Mouse (Mus musculus): ENCODE data around the gene Etnk2. TPM values are rescaled to one million over a fixed set of nuclear protein-coding genes. Genes with fewer than 3 reads are reported as not detected.

The Etnk2 gene
- polyA plus RNA-seq, 1 experiment = 33.7 TPM

GRCm38 (mm10) chr1:133408880-133409516 lies 45.6 kb downstream of the Etnk2 start:
- no peaks in the 10 kb centered on the region for H3K27me3 ChIP-seq (ENCODE audit: control insufficient read depth, insufficient read depth, low read length)
- no peak overlapping the region for H3K27ac ChIP-seq (ENCODE audit: control insufficient read depth, insufficient read depth, low read depth, low read length)
- TF ChIP-seq CTCF (IDR thresholded peaks at IDR 0.05; ENCODE audit: control insufficient read depth, insufficient read depth, insufficient replicate concordance, low read depth, low read length) (no peak), POLR2A (IDR thresholded peaks at IDR 0.05; ENCODE audit: control insufficient read depth, low read depth, low read length) (no peak)
- no peaks in the 10 kb centered on the region; the same call in 1 of the 2 replicates for H3K4me1 ChIP-seq (ENCODE audit: control insufficient read depth, insufficient read depth, low read length)
- no peaks in the 10 kb centered on the region for H3K36me3 ChIP-seq (ENCODE audit: control insufficient read depth, insufficient read depth, low read length)
- no peak overlapping the region for H3K4me3 ChIP-seq (ENCODE audit: control insufficient read depth, low read depth, low read length)

- TF ChIP-seq POLR2A (IDR thresholded peaks at IDR 0.05; ENCODE audit: control insufficient read depth, low read depth, low read length) (no peak), CTCF (IDR thresholded peaks at IDR 0.05; ENCODE audit: control insufficient read depth, insufficient read depth, insufficient replicate concordance, low read depth, low read length) (no peak)
- Histone ChIP-seq H3K4me1 (ENCODE audit: control insufficient read depth, insufficient read depth, low read length) (no peaks in the 10 kb centered on the region; the same call in 1 of the 2 replicates), H3K27me3 (ENCODE audit: control insufficient read depth, insufficient read depth, low read length) (no peaks in the 10 kb centered on the region), H3K36me3 (ENCODE audit: control insufficient read depth, insufficient read depth, low read length) (no peaks in the 10 kb centered on the region), H3K27ac (ENCODE audit: control insufficient read depth, insufficient read depth, low read depth, low read length) (no peak overlapping the region), H3K4me3 (ENCODE audit: control insufficient read depth, low read depth, low read length) (no peak overlapping the region)
Measured at GRCm38 (mm10) chr1:133409786-133410185, 46.4 kb downstream of the Etnk2 start.

GRCm38 (mm10) chr1:133411506-133412147 lies 48.3 kb downstream of the Etnk2 start:
- H3K36me3 ChIP-seq (ENCODE audit: control insufficient read depth, insufficient read depth, low read length) = no peaks in the 10 kb centered on the region
- H3K27ac ChIP-seq (ENCODE audit: control insufficient read depth, insufficient read depth, low read depth, low read length) = no peak overlapping the region
- no peak for TF ChIP-seq CTCF (IDR thresholded peaks at IDR 0.05; ENCODE audit: control insufficient read depth, insufficient read depth, insufficient replicate concordance, low read depth, low read length)
- TF ChIP-seq POLR2A (IDR thresholded peaks at IDR 0.05; ENCODE audit: control insufficient read depth, low read depth, low read length) = no peak
- no peak overlapping the region for H3K4me3 ChIP-seq (ENCODE audit: control insufficient read depth, low read depth, low read length)
- H3K4me1 ChIP-seq (ENCODE audit: control insufficient read depth, insufficient read depth, low read length) = no peaks in the 10 kb centered on the region; the same call in 1 of the 2 replicates
- H3K27me3 ChIP-seq (ENCODE audit: control insufficient read depth, insufficient read depth, low read length) = no peaks in the 10 kb centered on the region

GRCm38 (mm10) chr1:133412941-133413340 lies 49.6 kb downstream of the Etnk2 start:
- Histone ChIP-seq H3K36me3 (ENCODE audit: control insufficient read depth, insufficient read depth, low read length) (no peaks in the 10 kb centered on the region), H3K4me1 (ENCODE audit: control insufficient read depth, insufficient read depth, low read length) (peaks cover 3% of the 10 kb centered on the region), H3K27me3 (ENCODE audit: control insufficient read depth, insufficient read depth, low read length) (no peaks in the 10 kb centered on the region), H3K27ac (ENCODE audit: control insufficient read depth, insufficient read depth, low read depth, low read length) (peak overlapping the region; percentile 50; the same call in 1 of the 2 replicates), H3K4me3 (ENCODE audit: control insufficient read depth, low read depth, low read length) (no peak overlapping the region)
- TF ChIP-seq POLR2A (IDR thresholded peaks at IDR 0.05; ENCODE audit: control insufficient read depth, low read depth, low read length) (no peak), CTCF (IDR thresholded peaks at IDR 0.05; ENCODE audit: control insufficient read depth, insufficient read depth, insufficient replicate concordance, low read depth, low read length) (no peak)

GRCm38 (mm10) chr1:133415086-133415485 lies 51.7 kb downstream of the Etnk2 start:
- H3K27ac ChIP-seq (ENCODE audit: control insufficient read depth, insufficient read depth, low read depth, low read length) = no peak overlapping the region
- H3K4me1 ChIP-seq (ENCODE audit: control insufficient read depth, insufficient read depth, low read length) = peaks cover 9% of the 10 kb centered on the region
- no peak for TF ChIP-seq CTCF (IDR thresholded peaks at IDR 0.05; ENCODE audit: control insufficient read depth, insufficient read depth, insufficient replicate concordance, low read depth, low read length)
- H3K36me3 ChIP-seq (ENCODE audit: control insufficient read depth, insufficient read depth, low read length) = no peaks in the 10 kb centered on the region
- no peaks in the 10 kb centered on the region for H3K27me3 ChIP-seq (ENCODE audit: control insufficient read depth, insufficient read depth, low read length)
- no peak overlapping the region for H3K4me3 ChIP-seq (ENCODE audit: control insufficient read depth, low read depth, low read length)

GRCm38 (mm10) chr1:133415505-133415904 lies 52.1 kb downstream of the Etnk2 start:
- no peak for TF ChIP-seq POLR2A (IDR thresholded peaks at IDR 0.05; ENCODE audit: control insufficient read depth, low read depth, low read length)
- TF ChIP-seq CTCF (IDR thresholded peaks at IDR 0.05; ENCODE audit: control insufficient read depth, insufficient read depth, insufficient replicate concordance, low read depth, low read length) = no peak
- Histone ChIP-seq H3K27me3 (ENCODE audit: control insufficient read depth, insufficient read depth, low read length) (no peaks in the 10 kb centered on the region), H3K36me3 (ENCODE audit: control insufficient read depth, insufficient read depth, low read length) (no peaks in the 10 kb centered on the region), H3K4me1 (ENCODE audit: control insufficient read depth, insufficient read depth, low read length) (peaks cover 11% of the 10 kb centered on the region), H3K4me3 (ENCODE audit: control insufficient read depth, low read depth, low read length) (no peak overlapping the region), H3K27ac (ENCODE audit: control insufficient read depth, insufficient read depth, low read depth, low read length) (no peak overlapping the region)

- H3K4me3 ChIP-seq (ENCODE audit: control insufficient read depth, low read depth, low read length) = no peak overlapping the region
- no peak overlapping the region for H3K27ac ChIP-seq (ENCODE audit: control insufficient read depth, insufficient read depth, low read depth, low read length)
- H3K4me1 ChIP-seq (ENCODE audit: control insufficient read depth, insufficient read depth, low read length) = peaks cover 13% of the 10 kb centered on the region
Measured at GRCm38 (mm10) chr1:133416472-133416871, 53.1 kb downstream of the Etnk2 start.

More at GRCm38 (mm10) chr1:133416472-133416871, 53.1 kb downstream of the Etnk2 start:
- no peak for TF ChIP-seq CTCF (IDR thresholded peaks at IDR 0.05; ENCODE audit: control insufficient read depth, insufficient read depth, insufficient replicate concordance, low read depth, low read length)
- TF ChIP-seq POLR2A (IDR thresholded peaks at IDR 0.05; ENCODE audit: control insufficient read depth, low read depth, low read length) = no peak
- Histone ChIP-seq H3K36me3 (ENCODE audit: control insufficient read depth, insufficient read depth, low read length) (no peaks in the 10 kb centered on the region), H3K27me3 (ENCODE audit: control insufficient read depth, insufficient read depth, low read length) (no peaks in the 10 kb centered on the region)
